Mouse (Mus musculus) cortical plate, adult 2 months (tissue): ENCODE results near the gene Ankrd6. TPM values are rescaled to one million over a fixed set of nuclear protein-coding genes. Genes with fewer than 3 reads are reported as not detected.

Experiments
- H3K27ac ChIP-seq: fragments of 200-500 bp; 2 replicates; pipeline ENCODE4 v1.5.1; 2012; ENCODE audit warnings: low read length, control low read depth, inconsistent platforms; ENCODE audit not compliant: insufficient read depth
- H3K4me1 ChIP-seq: fragments of 200-500 bp; 2 replicates; pipeline ENCODE4 v1.6.1; 2011; ENCODE audit warnings: low read length; ENCODE audit not compliant: control insufficient read depth, insufficient read depth
- H3K4me3 ChIP-seq: fragments of 200-500 bp; 2 replicates; pipeline ENCODE4 v1.5.1; 2011; ENCODE audit warnings: mild to moderate bottlenecking, low read length, control low read depth; ENCODE audit not compliant: insufficient read depth
- CTCF ChIP-seq: fragments of 200-500 bp; IDR thresholded peaks from 2 replicates; pipeline ENCODE4 v1.5.1; 2011; ENCODE audit warnings: mild to moderate bottlenecking, control low read depth, low read length; ENCODE audit not compliant: insufficient read depth; ENCODE audit errors: extremely low read depth
- POLR2A ChIP-seq: fragments of 200-500 bp; IDR thresholded peaks from 2 replicates; pipeline ENCODE4 v1.6.1; 2011; ENCODE audit warnings: mild to moderate bottlenecking, low read length, control low read depth; ENCODE audit not compliant: insufficient read depth; ENCODE audit errors: extremely low read depth
- polyA plus RNA-seq: library from polyadenylated mRNA; depleted of rRNA; stranded (reverse); fragments of >200 nt; gene quantifications from 2 replicates; pipeline ENCODE4 v1.2.3, GENCODE M21; 2012; rRNA removed

Ankrd6 gene
- polyA plus RNA-seq, 1 experiment = 12.2 TPM

- TF ChIP-seq CTCF = no peak
- no peak for TF ChIP-seq POLR2A
- Histone ChIP-seq H3K4me1 (no peaks in the 10 kb centered on the region), H3K4me3 (no peak overlapping the region), H3K27ac (no peak overlapping the region)
These were observed 180.3 kb downstream of the Ankrd6 start for GRCm38 (mm10) chr4:32770284-32770810.

GRCm38 (mm10) chr4:32768046-32768445 lies 182.6 kb downstream of the Ankrd6 start:
- no peak for TF ChIP-seq POLR2A
- TF ChIP-seq CTCF = no peak

GRCm38 (mm10) chr4:32767471-32767870 lies 183.2 kb downstream of the Ankrd6 start:
- no peak for TF ChIP-seq POLR2A
- no peak for TF ChIP-seq CTCF
- no peaks in the 10 kb centered on the region for H3K4me1 ChIP-seq
- H3K4me3 ChIP-seq = no peak overlapping the region
- H3K27ac ChIP-seq = no peak overlapping the region

More at GRCm38 (mm10) chr4:32768046-32768445, 182.6 kb downstream of the Ankrd6 start:
- no peak overlapping the region for H3K4me3 ChIP-seq
- no peaks in the 10 kb centered on the region for H3K4me1 ChIP-seq
- H3K27ac ChIP-seq = no peak overlapping the region

- no peak for TF ChIP-seq POLR2A
- TF ChIP-seq CTCF = no peak
- no peak overlapping the region for H3K4me3 ChIP-seq
- H3K4me1 ChIP-seq = no peaks in the 10 kb centered on the region
- no peak overlapping the region for H3K27ac ChIP-seq
These were observed 193.2 kb downstream of the Ankrd6 start for GRCm38 (mm10) chr4:32757430-32757829.

Other genes starting within 250 kb of the Ankrd6 start
- gene Lyrm2, start 150.6 kb downstream of the Ankrd6 start, polyA plus RNA-seq = 58.0 and 61.3 TPM in 2 replicates
- 56.9 and 63.8 TPM in 2 replicates for gene Rragd, start 32.2 kb upstream of the Ankrd6 start, polyA plus RNA-seq
- 55.5 and 58.2 TPM in 2 replicates for gene Ube2j1, start 80.6 kb upstream of the Ankrd6 start, polyA plus RNA-seq
- gene Gabrr2, start 112.2 kb upstream of the Ankrd6 start, polyA plus RNA-seq = 0.96 and 1.6 TPM in 2 replicates
- 0.06 and 0.08 TPM in 2 replicates for gene Gabrr1, start 181.7 kb upstream of the Ankrd6 start, polyA plus RNA-seq
- gene Pm20d2, start 238.9 kb upstream of the Ankrd6 start, polyA plus RNA-seq = 2.5 and 2.7 TPM in 2 replicates